Mouse (Mus musculus) kidney, adult 8-10 months (tissue): Measurements from ENCODE around the gene Btbd35f24.
"Not testable (repeated sequence)": the region's sequence is repeated elsewhere in the genome, so short reads cannot be mapped to it uniquely, and the experiment has no call there.

Experiments used
- DNase-seq, 2 experiments: peaks; one replicate each; pipeline ENCODE4 v3.0.0; 2022

Gene Btbd35f24

DNA sequence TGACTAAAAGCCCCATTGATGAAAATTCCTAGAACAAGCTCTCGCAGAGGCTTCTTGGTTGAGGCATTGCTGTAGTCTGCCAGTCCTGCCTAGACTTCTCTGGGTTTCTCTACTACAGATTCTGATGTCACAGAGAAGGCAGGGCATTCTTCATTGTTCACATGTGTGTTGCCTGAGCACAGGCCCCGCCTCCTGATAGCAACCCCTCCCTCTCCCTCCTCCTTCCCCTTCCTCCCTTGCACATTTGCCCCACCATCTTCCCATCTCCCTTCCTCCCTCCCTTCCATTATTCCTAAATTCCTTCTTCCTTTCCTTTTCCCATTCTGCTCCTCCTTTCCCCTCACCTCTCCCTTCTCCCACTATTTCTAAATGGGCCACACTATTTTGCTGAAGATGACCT is at the start of gene Btbd35f24:
Gene Btbd35f24, minus strand, starts transcription at position 101 of the 400 bp plus-strand sequence.
- DNase-seq, result not testable (repeated sequence)
